Mouse (Mus musculus): ENCODE measurements around the gene Nhej1.

- no peak for TF ChIP-seq POLR2A (IDR thresholded peaks at IDR 0.05; ENCODE audit: low read depth, low read length)
- TF ChIP-seq CTCF (IDR thresholded peaks at IDR 0.05; ENCODE audit: borderline replicate concordance, insufficient read depth, low read length), result no peak
Measured at GRCm38 (mm10) chr1:75040429-75040828, 84.6 kb downstream of the Nhej1 start.
